Mouse (Mus musculus): Measurements from ENCODE around the gene Litaf. TPM values are rescaled to one million over a fixed set of nuclear protein-coding genes. Genes with fewer than 3 reads are reported as not detected.

Gene Litaf
- polyA plus RNA-seq, 1 experiment from 2014 or later = 122 TPM

DNA sequence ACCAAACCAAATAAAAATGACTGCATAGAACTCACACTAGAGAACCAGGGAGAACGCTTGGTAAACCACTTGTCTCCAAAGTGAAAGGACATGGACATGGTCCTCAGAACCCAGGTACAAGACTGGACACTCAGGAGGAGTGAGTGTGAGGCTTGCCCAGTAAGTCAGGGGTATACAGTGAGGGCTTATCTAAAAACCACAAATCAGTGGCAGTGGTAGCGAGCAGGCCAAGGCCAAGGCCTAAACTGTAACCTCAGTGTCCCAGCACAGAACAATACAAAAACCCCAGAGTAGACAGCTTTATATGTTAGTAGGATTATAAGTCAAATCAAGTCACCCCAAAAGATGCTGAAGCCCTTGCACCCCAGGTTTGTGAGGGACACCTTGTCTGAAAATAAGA is 154.9 kb downstream of the Litaf start:
- Histone ChIP-seq H3K4me2 (no peak overlapping the region), H3K9ac (no peak overlapping the region), H3K27me3 (no peaks in the 10 kb centered on the region), H3K4me1 (no peaks in the 10 kb centered on the region), H3K36me3 (no peaks in the 10 kb centered on the region), H3K9me3 (replicated peaks) (no peaks in the 10 kb centered on the region), H3K27ac (no peak overlapping the region), H3K4me3 (replicated peaks) (no peak overlapping the region)
- WGBS = 92% methylated on average over 2 of the region's 2 CpGs
- ATAC-seq (replicated peaks; ENCODE audit: low FRiP score) = no peak

DNA sequence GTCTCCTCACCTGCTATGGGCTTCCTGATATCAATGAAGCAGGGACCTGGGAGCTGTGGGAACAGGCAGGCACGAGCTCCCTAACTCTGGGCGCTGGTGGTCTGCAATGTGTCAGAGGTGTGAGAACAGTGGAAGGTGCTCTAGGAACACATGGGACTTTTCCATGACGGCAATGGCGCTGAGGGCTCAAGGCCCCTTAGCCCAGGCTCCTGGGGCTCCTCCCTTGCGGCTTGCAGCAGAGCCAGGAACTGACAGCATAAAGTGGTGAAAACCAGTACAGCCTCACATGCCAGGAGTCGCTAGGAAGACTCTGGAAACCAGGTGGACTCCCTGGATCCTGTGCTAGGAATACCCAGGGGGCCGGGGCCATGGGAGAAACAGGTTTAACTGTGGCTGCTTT is 155.4 kb downstream of the Litaf start:
- Histone ChIP-seq H3K4me1 (peaks cover 3% of the 10 kb centered on the region), H3K27ac (no peak overlapping the region), H3K27me3 (no peaks in the 10 kb centered on the region), H3K4me2 (no peak overlapping the region), H3K36me3 (no peaks in the 10 kb centered on the region), H3K9ac (no peak overlapping the region), H3K9me3 (replicated peaks) (no peaks in the 10 kb centered on the region), H3K4me3 (replicated peaks) (no peak overlapping the region)
- ATAC-seq (replicated peaks; ENCODE audit: low FRiP score) = no peak
- WGBS = 79% methylated on average over 7 of the region's 7 CpGs

Small RNA genes lying within 50 kb of the gene (microRNA-seq; reads per million reads assigned to microRNA genes)
- not detected for gene Gm26268

Other genes starting within 250 kb of the Litaf start
- 4.1 and 4.2 TPM in 2 replicates for gene Rmi2, start 231.1 kb downstream of the Litaf start, polyA plus RNA-seq (2015; fragmentation: Nextera tagmentation; extraction: Ambion mirVana)
- gene Snn, start 5.2 kb downstream of the Litaf start, polyA plus RNA-seq (2015; fragmentation: Nextera tagmentation; extraction: Ambion mirVana) = 37.7 and 40.6 TPM in 2 replicates
- 32.8 and 35.7 TPM in 2 replicates for gene Txndc11, start 68.5 kb upstream of the Litaf start, polyA plus RNA-seq (2015; fragmentation: Nextera tagmentation; extraction: Ambion mirVana)
- 89.4 and 89.9 TPM in 2 replicates for gene Zc3h7a, start 110.2 kb upstream of the Litaf start, polyA plus RNA-seq (2015; fragmentation: Nextera tagmentation; extraction: Ambion mirVana)
- gene Rsl1d1, start 137.2 kb upstream of the Litaf start, polyA plus RNA-seq (2015; fragmentation: Nextera tagmentation; extraction: Ambion mirVana) = 189 and 206 TPM in 2 replicates
- 85.1 and 86.3 TPM in 2 replicates for gene Gspt1, start 188.2 kb upstream of the Litaf start, polyA plus RNA-seq (2015; fragmentation: Nextera tagmentation; extraction: Ambion mirVana)
- not detected in 2 replicates for gene Tnfrsf17, start 247.7 kb upstream of the Litaf start, polyA plus RNA-seq (2015; fragmentation: Nextera tagmentation; extraction: Ambion mirVana)